In genomic region chrX:142384918-142385317, GRCm38 (mm10) we compare ENCODE assay signal across 18 mouse cellular contexts. TPM values are rescaled to one million over a fixed set of nuclear protein-coding genes. Genes with fewer than 3 reads are reported as not detected.
DNase-seq lines count a peak whose midpoint lies in the region; ATAC-seq lines count a peak whose summit lies in the region.
"Had no signal": no experiment of that assay in that cellular context is flagged by ENCODE, and none has a peak within 500 bp of the region (broad histone marks: within the 10 kb centered on the region; RNA-seq: fewer than 3 reads in every experiment).

No protein-coding gene starts in this region.

- ATAC-seq in common myeloid progenitor, adult 5-6 weeks (replicated peaks; ENCODE audit: low read depth, poor library complexity, severe bottlenecking): peak; percentile 72
- ATAC-seq in liver, embryonic 13.5 days (ENCODE audit: low read depth): peak; percentile 98
- 0 out of 2 replicates have a peak, but pooled peaks have one; percentile 13 for ATAC-seq in neutrophil, adult 5-6 weeks (ENCODE audit: extremely low read depth, insufficient number of reproducible peaks, low FRiP score, poor library complexity, severe bottlenecking)
- no peak for ATAC-seq in kidney, embryonic 15.5 days (replicated peaks; ENCODE audit: low FRiP score)

- H3K4me3 ChIP-seq in liver, embryonic 13.5 days (replicated peaks): no peak overlapping the region
- no peak overlapping the region for H3K4me3 ChIP-seq in kidney, embryonic 15.5 days (replicated peaks)
- H3K4me3 ChIP-seq: forebrain, embryonic 12.5 days; limb, embryonic 10.5 days; lung, embryonic 15.5 days; midbrain, embryonic 10.5 days had no signal

- WGBS in liver, embryonic 13.5 days (ENCODE audit: insufficient replicate concordance): 39% methylated on average over 3 of the region's 3 CpGs
- 68% methylated on average over 3 of the region's 3 CpGs for WGBS in kidney, embryonic 15.5 days

- H3K4me1 ChIP-seq in liver, embryonic 13.5 days (replicated peaks): peaks cover 46% of the 10 kb centered on the region
- H3K4me1 ChIP-seq in kidney, embryonic 15.5 days: peaks cover 3% of the 10 kb centered on the region; the same call in 1 of the 2 replicates
- H3K4me1 ChIP-seq: limb, embryonic 10.5 days; lung, embryonic 15.5 days had no signal

- no peaks in the 10 kb centered on the region for H3K36me3 ChIP-seq in liver, embryonic 13.5 days
- no peaks in the 10 kb centered on the region for H3K36me3 ChIP-seq in kidney, embryonic 15.5 days
- H3K36me3 ChIP-seq: forebrain, embryonic 12.5 days; limb, embryonic 10.5 days; lung, embryonic 15.5 days; midbrain, embryonic 10.5 days had no signal

- no peak overlapping the region for H3K9ac ChIP-seq in liver, embryonic 13.5 days
- H3K9ac ChIP-seq in kidney, embryonic 15.5 days: no peak overlapping the region
- H3K9ac ChIP-seq: forebrain, embryonic 12.5 days; lung, embryonic 15.5 days had no signal

- H3K27ac ChIP-seq in liver, embryonic 13.5 days: peak overlapping the region; percentile 74
- H3K27ac ChIP-seq in kidney, embryonic 15.5 days: no peak overlapping the region
- H3K27ac ChIP-seq: forebrain, embryonic 12.5 days; limb, embryonic 10.5 days; lung, embryonic 15.5 days; midbrain, embryonic 10.5 days had no signal

- peak; percentile 21 for DNase-seq in spleen, adult 12 weeks (ENCODE audit: low spot score)
- DNase-seq in spleen, postnatal 14 days (ENCODE audit: low spot score in 2 of 2): no peak
- DNase-seq in liver, embryonic 13.5 days: peak; percentile 54
- DNase-seq in gastrocnemius, adult 8-10 months (ENCODE audit: low spot score in 2 of 2): no peak
- no peak for DNase-seq in adrenal gland, postnatal 4 days (ENCODE audit: low spot score in 2 of 2)
- DNase-seq: cerebellum, adult 9-11 months; gastrocnemius, postnatal 10 days; heart, postnatal 36 days; kidney, postnatal 36 days; right cerebral cortex, postnatal 14 days had no signal

- no peaks in the 10 kb centered on the region for H3K9me3 ChIP-seq in liver, embryonic 13.5 days (replicated peaks)
- no peaks in the 10 kb centered on the region for H3K9me3 ChIP-seq in kidney, embryonic 15.5 days (replicated peaks)
- H3K9me3 ChIP-seq: forebrain, embryonic 12.5 days; limb, embryonic 10.5 days; lung, embryonic 15.5 days; midbrain, embryonic 10.5 days had no signal

- peak overlapping the region; percentile 48 for H3K4me2 ChIP-seq in liver, embryonic 13.5 days
- no peak overlapping the region for H3K4me2 ChIP-seq in kidney, embryonic 15.5 days
- H3K4me2 ChIP-seq: forebrain, embryonic 12.5 days; heart, embryonic 11.5 days; lung, embryonic 15.5 days had no signal

- 0 out of 2 replicates have a peak, but pooled peaks cover 2% of the 10 kb centered on the region for H3K27me3 ChIP-seq in liver, embryonic 13.5 days
- peaks cover 12% of the 10 kb centered on the region for H3K27me3 ChIP-seq in kidney, embryonic 15.5 days
- H3K27me3 ChIP-seq: lung, embryonic 15.5 days had no signal

RNA-seq across cellular contexts. Expression of gene Acsl4, which starts 5.4 kb away (rescaled TPM):
- total RNA-seq in common myeloid progenitor, adult 5-6 weeks (2017): 39.2 and 40.4 TPM in 2 replicates
- polyA plus RNA-seq in liver, embryonic 13.5 days (2015; fragmentation: Nextera tagmentation; extraction: Ambion mirVana): 13.7 and 18.7 TPM in 2 replicates
- total RNA-seq in neutrophil, adult 5-6 weeks (2017): 16.7 and 18.6 TPM in 2 replicates
- total RNA-seq in gastrocnemius, adult 8-10 months (2022): 10 to 100 TPM; 18.9 to 23.2 (median 21.6) TPM
- 19.2 and 20.5 TPM in 2 replicates for polyA plus RNA-seq in kidney, embryonic 15.5 days (2015; fragmentation: Nextera tagmentation; extraction: Ambion mirVana)
- 100 to 1,000 TPM; 132 to 144 TPM for total RNA-seq in adrenal gland, postnatal 4 days (2021)

Comparison
In these comparisons a context has a peak if more than half of its experiments do, and no peak if none do; other contexts are left out.
1. DNase-seq: peak in spleen, adult 12 weeks (single experiment) and liver, embryonic 13.5 days (single experiment); none in spleen, postnatal 14 days (0 of 2), gastrocnemius, adult 8-10 months (0 of 2) and adrenal gland, postnatal 4 days (0 of 2).